Mouse (Mus musculus): ENCODE measurements at regions not wholly inside any gene's neighbourhood (a gene's known extent, or its start where the extent isn't known, plus 50 kb on each side); places are given as distances from the start of the nearest gene placed in this dataset.

GRCm38 (mm10) chr4:55216175-55216545 is 133.7 kb upstream of the Rad23b start:
- TF ChIP-seq EP300 (IDR thresholded peaks at IDR 0.05; ENCODE audit: low read length) (no peak), POLR2A (IDR thresholded peaks at IDR 0.05; ENCODE audit: low read depth, low read length) (no peak), CTCF (conservative IDR thresholded peaks at IDR 0.05 in 1 of 2, IDR thresholded peaks at IDR 0.05 in 1 of 2; ENCODE audit: low read depth in 2 of 2, low read length in 2 of 2) (no peak), GABPA (IDR thresholded peaks at IDR 0.05; ENCODE audit: insufficient replicate concordance, low read depth, low read length) (no peak), CHD2 (IDR thresholded peaks at IDR 0.05; ENCODE audit: low read length) (no peak)

Data from CH12.LX (cell line).